Mouse (Mus musculus) heart, embryonic 10.5 days (tissue): ENCODE data around the gene Cel. TPM values are rescaled to one million over a fixed set of nuclear protein-coding genes. Genes with fewer than 3 reads are reported as not detected.

Experiments used
- DNase-seq: peaks from one replicate; pipeline ENCODE4 v3.0.0-alpha.2; 2017; ENCODE audit warnings: low spot score
- H3K27ac ChIP-seq: fragments of 300-500 bp; sonication (generic); 2 replicates; pipeline ENCODE4 v1.5.1; 2016; ENCODE audit warnings: mild to moderate bottlenecking
- H3K27me3 ChIP-seq: fragments of 300-500 bp; sonication (generic); 2 replicates; pipeline ENCODE4 v1.6.1; 2016; ENCODE audit warnings: mild to moderate bottlenecking; ENCODE audit not compliant: poor library complexity, insufficient read depth, severe bottlenecking
- H3K36me3 ChIP-seq: fragments of 300-500 bp; sonication (generic); 2 replicates; pipeline ENCODE4 v1.6.1; 2016; ENCODE audit warnings: mild to moderate bottlenecking, moderate library complexity
- H3K4me1 ChIP-seq: fragments of 300-500 bp; sonication (generic); 2 replicates; pipeline ENCODE4 v1.6.1; 2016; ENCODE audit warnings: mild to moderate bottlenecking
- H3K4me3 ChIP-seq: fragments of 300-500 bp; sonication (generic); 2 replicates; pipeline ENCODE4 v1.5.1; 2016; ENCODE audit warnings: mild to moderate bottlenecking, moderate library complexity
- H3K9me3 ChIP-seq: fragments of 300-500 bp; sonication (generic); 2 replicates; pipeline ENCODE4 v1.6.1; 2016; ENCODE audit warnings: mild to moderate bottlenecking, moderate library complexity
- WGBS: fragments of 180-500 bp; shearing (Covaris S2); methylation state at CpG from one replicate; pipeline ENCODE4 v1.1.7; 2016; 5-methylcytosine and 5-hydroxymethylcytosine counted together
- polyA plus RNA-seq: library from polyadenylated mRNA; unstranded; fragments of >200 nt; fragmentation: Nextera tagmentation; extraction: Ambion mirVana; gene quantifications from 2 replicates; pipeline ENCODE4 v1.2.1, GENCODE M21; 2016

The Cel gene
- polyA plus RNA-seq, 1 experiment from 2014 or later: not detected

DNA sequence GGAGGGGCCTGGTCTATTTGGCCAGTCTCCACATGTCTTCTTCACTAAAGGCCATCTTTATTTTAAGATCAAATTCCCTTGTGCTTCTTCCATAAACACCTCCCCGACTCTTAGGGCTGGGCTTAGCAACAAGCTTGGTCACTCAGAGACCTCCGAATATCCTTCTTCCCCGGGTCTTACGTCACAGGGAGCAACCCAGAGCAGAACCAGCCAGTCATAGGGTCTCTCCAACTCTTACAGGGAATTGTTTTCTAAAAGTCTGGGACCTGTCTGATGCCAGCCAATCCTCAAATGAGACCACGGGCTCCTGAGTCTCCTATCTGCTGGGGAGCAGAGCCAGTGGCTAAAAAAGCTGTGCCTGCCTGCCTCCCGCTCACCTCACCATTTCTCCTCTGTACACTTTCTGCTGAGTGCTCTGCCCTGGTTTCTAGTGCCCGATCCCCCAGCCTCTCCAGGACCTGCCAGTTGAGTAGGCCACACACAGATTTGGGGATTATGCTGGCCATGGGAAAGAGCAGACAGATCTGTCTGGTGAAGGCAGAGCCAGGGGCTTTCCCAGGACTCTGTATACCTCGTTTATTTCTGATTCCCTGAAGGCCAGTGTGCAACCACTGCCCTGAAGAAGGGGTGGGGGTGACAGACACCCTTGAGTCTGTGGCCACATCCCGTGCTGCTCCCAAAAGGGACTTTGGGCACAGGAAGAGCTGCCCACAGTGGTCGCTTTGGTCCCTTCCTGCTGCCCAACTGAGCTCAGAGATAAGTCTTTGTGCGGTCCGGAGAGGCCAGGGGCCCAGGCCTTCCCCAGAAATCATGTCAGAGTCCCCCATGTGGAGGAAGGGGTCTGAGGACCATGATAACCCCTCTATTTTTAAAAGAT is 35.7 kb upstream of the Cel start:
- no peaks in the 10 kb centered on the region for H3K36me3 ChIP-seq
- H3K4me1 ChIP-seq: peaks cover 53% of the 10 kb centered on the region
- WGBS: 43% methylated on average over 12 of the region's 12 CpGs
- no peak overlapping the region for H3K4me3 ChIP-seq
- peak overlapping the region; percentile 72 for H3K27ac ChIP-seq
- 0 out of 2 replicates have a peak, but pooled peaks cover 6% of the 10 kb centered on the region for H3K27me3 ChIP-seq
- H3K9me3 ChIP-seq: no peaks in the 10 kb centered on the region
- no peak for DNase-seq

DNA sequence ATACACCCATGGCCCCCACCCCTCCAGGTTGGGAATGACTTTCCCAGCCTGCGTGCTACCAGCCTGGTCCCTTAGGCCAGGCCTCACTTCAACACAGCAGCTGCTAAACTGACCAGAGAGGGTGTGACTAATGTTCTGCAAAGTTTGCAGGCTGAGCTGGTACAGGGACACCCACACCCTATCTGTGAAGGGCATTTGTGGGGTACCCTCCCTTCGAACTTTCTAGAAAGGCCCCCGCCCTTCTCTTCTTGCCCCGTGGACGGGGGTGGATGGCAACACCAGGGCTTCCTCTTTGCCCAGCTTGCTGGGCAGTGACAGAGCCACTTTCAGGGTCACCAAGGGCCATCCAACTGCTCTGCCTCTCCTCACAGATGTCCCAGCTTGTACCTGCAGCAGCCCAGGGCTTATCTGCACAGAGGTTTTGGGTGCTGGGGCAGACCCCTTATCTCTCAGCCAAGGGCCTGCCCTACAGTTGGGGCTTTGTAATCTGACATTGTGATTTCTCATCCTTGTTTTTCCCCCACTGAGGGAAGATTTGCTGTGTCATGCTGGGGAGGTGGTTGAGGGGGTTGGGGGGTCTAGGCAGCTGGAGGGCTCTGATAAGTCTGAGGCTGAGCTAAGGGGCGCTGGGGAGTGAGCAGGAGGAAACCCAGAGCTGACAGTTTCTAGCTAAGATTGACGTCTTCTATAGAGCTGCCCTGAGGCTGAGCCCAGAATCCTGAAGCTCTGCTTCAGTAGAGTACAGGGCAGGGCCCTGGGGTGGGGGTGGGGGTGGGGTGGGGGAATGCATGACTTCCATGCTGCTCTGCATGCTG is 34.7 kb upstream of the Cel start:
- H3K4me1 ChIP-seq: peaks cover 53% of the 10 kb centered on the region
- no peaks in the 10 kb centered on the region for H3K9me3 ChIP-seq
- H3K27ac ChIP-seq: peak overlapping the region; percentile 72; the same call in 1 of the 2 replicates
- WGBS: 49% methylated on average over 7 of the region's 7 CpGs
- H3K27me3 ChIP-seq: 0 out of 2 replicates have a peak, but pooled peaks cover 6% of the 10 kb centered on the region
- H3K4me3 ChIP-seq: no peak overlapping the region
- peak; percentile 92 for DNase-seq
- H3K36me3 ChIP-seq: no peaks in the 10 kb centered on the region

DNA sequence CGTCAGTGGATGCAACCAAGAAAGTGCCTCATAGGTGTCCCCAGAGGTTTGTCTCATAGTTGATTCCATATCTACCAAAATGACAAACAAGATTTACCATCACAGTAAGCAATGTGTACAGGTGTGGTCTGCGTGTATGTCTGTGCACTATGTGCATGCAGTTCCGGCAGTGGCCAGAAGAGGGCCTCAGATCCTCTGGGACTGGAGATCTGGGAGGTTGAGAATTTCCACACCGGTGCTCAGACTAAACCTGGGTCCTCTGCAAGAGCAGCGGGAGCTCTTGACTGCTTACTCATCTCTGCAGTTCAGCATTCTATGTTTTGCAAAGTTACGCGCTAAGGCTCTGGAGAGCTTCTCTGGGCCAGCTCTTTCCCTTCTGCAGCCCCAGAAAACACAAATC is 33.8 kb upstream of the Cel start:
- no peak for DNase-seq
- Histone ChIP-seq H3K27me3 (0 out of 2 replicates have a peak, but pooled peaks cover 12% of the 10 kb centered on the region), H3K27ac (no peak overlapping the region; the same call in 1 of the 2 replicates), H3K9me3 (no peaks in the 10 kb centered on the region), H3K4me3 (no peak overlapping the region), H3K36me3 (no peaks in the 10 kb centered on the region), H3K4me1 (peaks cover 45% of the 10 kb centered on the region)
- WGBS: 88% methylated on average over 7 of the region's 7 CpGs

DNA sequence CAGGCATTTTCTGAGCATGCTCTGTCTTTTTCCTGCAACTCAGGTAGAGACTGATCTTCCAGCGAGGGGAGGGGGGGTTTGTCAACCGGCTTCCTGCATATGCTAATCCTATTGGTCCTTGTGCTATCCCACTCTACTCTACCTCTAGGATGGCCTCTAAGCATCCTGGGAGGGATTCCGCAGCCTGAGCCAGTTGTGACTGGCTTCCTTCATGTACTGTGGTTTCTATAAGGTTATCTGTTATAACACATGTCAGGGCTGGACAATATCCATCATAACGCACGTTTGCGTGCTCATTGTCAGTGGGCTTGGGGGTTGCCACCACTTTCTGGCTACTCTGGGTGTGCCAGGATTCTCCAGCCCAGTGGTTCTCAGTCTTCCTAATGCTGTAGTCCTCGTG is 32.8 kb upstream of the Cel start:
- 73% methylated on average over 7 of the region's 7 CpGs for WGBS
- Histone ChIP-seq H3K4me1 (peaks cover 38% of the 10 kb centered on the region), H3K4me3 (no peak overlapping the region), H3K36me3 (no peaks in the 10 kb centered on the region), H3K27ac (no peak overlapping the region), H3K27me3 (0 out of 2 replicates have a peak, but pooled peaks cover 12% of the 10 kb centered on the region), H3K9me3 (no peaks in the 10 kb centered on the region)
- no peak for DNase-seq

DNA sequence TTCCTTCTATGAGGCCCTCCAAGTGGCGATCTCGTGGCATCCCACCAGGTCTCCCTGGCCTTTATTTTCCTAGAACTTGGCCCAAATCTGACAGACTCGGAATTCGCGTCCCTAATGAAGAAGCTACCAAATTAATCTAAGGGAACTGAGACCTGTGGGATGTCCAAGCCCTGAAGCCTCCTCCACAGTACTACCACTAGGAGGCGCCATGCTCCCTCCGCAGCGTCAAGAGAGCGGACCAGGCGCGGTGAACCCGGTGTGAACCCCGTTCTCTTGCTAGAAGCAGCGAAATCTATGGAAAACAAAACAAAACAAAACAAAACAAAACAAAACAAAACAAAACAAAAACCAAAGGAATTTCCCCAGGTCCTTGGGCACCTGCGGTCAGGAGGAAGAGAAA is 29.6 kb upstream of the Cel start:
- Histone ChIP-seq H3K9me3 (no peaks in the 10 kb centered on the region), H3K27me3 (peaks cover 18% of the 10 kb centered on the region; the same call in 1 of the 2 replicates), H3K4me1 (peaks cover 7% of the 10 kb centered on the region), H3K4me3 (no peak overlapping the region), H3K36me3 (no peaks in the 10 kb centered on the region), H3K27ac (no peak overlapping the region)
- DNase-seq: peak; percentile 88
- WGBS: 5% methylated on average over 15 of the region's 15 CpGs

DNA sequence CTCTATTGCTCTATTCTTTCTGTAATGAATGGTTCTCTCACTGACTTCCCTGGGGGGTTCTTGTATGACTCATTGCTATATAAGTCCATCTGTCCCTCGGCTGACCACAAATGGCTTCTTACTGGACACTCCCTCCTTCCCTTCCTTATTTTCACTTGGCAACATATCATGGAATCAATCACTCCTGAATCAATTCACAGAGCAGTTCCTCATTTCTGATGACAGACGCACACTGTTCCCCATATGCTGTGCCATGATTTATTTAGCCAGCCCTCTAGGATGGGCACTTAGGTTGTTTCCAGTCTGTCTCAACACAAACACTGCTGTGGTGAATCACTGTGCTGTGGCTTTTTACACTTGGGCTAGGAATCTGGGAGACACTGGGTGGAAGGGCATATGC is 28.3 kb upstream of the Cel start:
- Histone ChIP-seq H3K9me3 (no peaks in the 10 kb centered on the region), H3K4me1 (no peaks in the 10 kb centered on the region), H3K27ac (no peak overlapping the region), H3K27me3 (peaks cover 20% of the 10 kb centered on the region; the same call in 1 of the 2 replicates), H3K4me3 (no peak overlapping the region), H3K36me3 (no peaks in the 10 kb centered on the region)
- WGBS: 73% methylated on average over 2 of the region's 2 CpGs
- DNase-seq: no peak

DNA sequence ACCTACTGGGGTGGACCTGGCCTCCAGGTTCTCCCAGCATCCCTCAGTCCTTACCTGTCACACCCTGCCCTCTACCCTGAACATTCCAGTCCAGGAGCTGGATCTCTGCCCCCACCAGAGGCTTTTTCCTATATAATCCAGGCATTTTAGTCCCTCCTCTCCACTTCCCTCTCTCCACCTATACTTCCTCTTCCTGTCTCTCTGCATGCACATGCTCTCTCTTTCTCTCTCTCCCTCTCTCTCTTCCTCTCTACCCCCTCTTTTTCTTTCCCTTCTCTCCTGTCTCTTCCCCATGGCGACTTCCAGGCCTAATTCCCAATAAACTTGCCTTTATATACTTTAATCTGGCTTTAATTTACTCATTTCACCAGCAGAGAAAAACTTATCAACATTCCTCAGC is 25.4 kb upstream of the Cel start:
- 47% methylated on average over 1 of the region's 1 CpGs for WGBS
- Histone ChIP-seq H3K27me3 (peaks cover 18% of the 10 kb centered on the region; the same call in 1 of the 2 replicates), H3K9me3 (no peaks in the 10 kb centered on the region), H3K4me1 (peaks cover 2% of the 10 kb centered on the region; the same call in 1 of the 2 replicates), H3K36me3 (no peaks in the 10 kb centered on the region), H3K4me3 (no peak overlapping the region), H3K27ac (no peak overlapping the region)
- no peak for DNase-seq

DNA sequence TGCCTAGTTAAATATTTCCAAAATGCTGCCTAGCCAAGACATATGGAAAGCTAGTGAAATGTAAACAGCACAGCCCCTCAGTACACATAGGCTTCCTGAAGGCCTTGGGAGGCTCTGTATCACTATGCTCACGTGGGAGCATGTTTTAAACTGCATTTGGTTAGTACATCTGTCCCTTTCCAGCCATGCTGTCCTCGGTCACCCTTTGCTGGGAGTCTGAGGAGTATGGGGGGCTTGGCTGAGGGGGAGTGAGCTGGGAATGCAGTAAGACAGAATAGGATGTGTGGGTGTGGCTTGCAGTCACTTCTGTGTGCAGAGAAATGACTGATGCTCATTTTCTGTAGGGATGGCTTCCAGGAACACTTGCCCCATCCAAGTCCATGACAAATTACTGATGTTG is 22.5 kb upstream of the Cel start:
- Histone ChIP-seq H3K9me3 (no peaks in the 10 kb centered on the region), H3K4me1 (peaks cover 15% of the 10 kb centered on the region; the same call in 1 of the 2 replicates), H3K36me3 (peaks cover 5% of the 10 kb centered on the region), H3K27ac (no peak overlapping the region), H3K4me3 (no peak overlapping the region), H3K27me3 (peaks cover 12% of the 10 kb centered on the region; the same call in 1 of the 2 replicates)
- WGBS: 47% methylated on average over 2 of the region's 2 CpGs
- no peak for DNase-seq

DNA sequence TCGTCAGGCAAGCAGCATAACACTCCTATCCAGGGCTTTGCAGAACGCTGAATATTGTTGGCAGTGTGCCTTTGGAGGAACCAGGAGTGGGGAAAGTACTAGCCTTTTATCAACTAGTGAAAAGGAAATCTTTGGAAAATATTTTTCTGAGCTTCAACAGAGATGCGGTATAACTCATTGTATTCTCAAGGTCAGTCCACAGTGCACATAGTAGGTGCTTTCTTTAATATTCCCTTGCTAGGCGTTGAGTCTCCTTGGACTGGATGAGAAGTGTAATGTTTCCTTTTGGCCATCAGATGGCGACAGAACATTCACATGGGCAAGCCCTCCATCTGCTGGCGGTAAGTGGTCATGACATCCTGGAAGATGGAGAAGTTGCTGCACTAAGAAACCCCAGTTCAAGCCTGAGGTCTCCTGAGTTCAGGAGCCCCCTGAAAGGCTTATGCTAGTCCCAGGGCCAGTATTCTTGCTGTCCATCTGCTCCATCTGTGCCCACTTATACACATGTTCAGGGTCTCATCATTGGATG is 21.9 kb upstream of the Cel start:
- Histone ChIP-seq H3K4me3 (no peak overlapping the region), H3K9me3 (no peaks in the 10 kb centered on the region), H3K27ac (no peak overlapping the region), H3K27me3 (peaks cover 6% of the 10 kb centered on the region; the same call in 1 of the 2 replicates), H3K4me1 (peaks cover 15% of the 10 kb centered on the region; the same call in 1 of the 2 replicates), H3K36me3 (peaks cover 10% of the 10 kb centered on the region)
- 20% methylated on average over 6 of the region's 6 CpGs for WGBS
- DNase-seq: no peak

DNA sequence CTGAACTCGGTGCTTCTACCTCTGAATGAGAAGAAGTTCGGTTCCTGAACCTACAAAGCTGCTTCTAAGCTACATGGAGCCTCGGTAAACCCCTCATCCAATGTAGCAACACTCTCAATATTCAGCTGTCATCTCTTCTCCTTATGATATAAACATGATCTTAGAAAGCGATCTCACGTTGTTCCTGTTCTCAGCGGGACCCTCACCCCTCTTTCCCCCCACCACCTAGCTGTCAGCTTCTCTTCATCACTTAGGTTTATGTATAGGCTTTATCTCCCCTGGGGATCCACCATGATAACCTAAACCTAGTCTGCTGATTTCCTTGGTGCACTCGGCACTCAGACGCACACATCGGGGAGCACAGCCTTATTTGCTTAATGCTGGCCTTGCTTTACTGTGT is 20.4 kb upstream of the Cel start, which contains the start of gene Gtf3c5:
TSS of gene Gtf3c5 (minus strand) at position 101 of the 400 bp plus-strand sequence.
- no peaks in the 10 kb centered on the region for H3K9me3 ChIP-seq
- no peak for DNase-seq
- 71% methylated on average over 9 of the region's 9 CpGs for WGBS
- peaks cover 24% of the 10 kb centered on the region for H3K36me3 ChIP-seq
- peak within 1 kb of the TSS; percentile 95 for H3K27ac ChIP-seq
- H3K4me1 ChIP-seq: peaks cover 15% of the 10 kb centered on the region; the same call in 1 of the 2 replicates
- H3K27me3 ChIP-seq: 0 out of 2 replicates have a peak, but pooled peaks cover 6% of the 10 kb centered on the region
- H3K4me3 ChIP-seq: peak within 1 kb of the TSS; percentile 88

DNA sequence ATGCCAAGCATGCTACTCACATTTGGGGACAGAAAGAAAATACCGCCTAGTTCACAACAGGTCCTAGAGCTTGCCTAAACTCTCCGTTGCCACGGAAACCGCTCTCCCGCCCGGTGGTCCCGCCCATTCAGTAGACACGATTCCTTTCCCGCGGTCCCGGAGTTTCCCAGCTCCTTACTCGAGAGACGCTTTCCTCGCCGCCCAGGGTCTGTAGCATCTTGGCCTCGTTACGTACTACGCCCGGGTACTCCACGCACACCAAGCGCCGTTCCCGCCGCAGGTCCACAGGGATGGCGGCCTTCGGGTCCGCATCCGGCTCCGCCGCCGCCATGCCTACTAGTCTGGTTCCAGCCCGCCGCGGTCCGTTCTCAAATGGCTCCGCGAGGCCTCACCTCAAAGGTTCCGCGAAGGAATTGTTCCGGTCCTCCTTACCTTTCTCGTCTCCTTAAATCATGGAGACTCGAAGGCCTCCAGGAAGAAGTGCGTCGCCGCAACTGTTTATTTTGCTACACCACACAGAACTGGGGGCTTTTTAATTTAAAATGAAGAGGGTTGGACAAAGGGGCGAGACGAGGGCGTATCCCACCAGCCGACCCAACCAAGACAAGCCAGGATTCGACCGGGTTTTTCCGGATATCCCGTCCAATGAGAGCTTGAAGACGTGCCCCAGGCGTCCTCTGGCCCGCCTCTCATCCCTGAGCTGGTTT is 19.6 kb upstream of the Cel start:
- under 1% methylated on average over 56 of the region's 56 CpGs for WGBS
- peaks cover 15% of the 10 kb centered on the region; the same call in 1 of the 2 replicates for H3K4me1 ChIP-seq
- H3K27me3 ChIP-seq: 0 out of 2 replicates have a peak, but pooled peaks cover 6% of the 10 kb centered on the region
- no peaks in the 10 kb centered on the region for H3K9me3 ChIP-seq
- peak overlapping the region; percentile 88 for H3K4me3 ChIP-seq
- peaks cover 32% of the 10 kb centered on the region for H3K36me3 ChIP-seq
- DNase-seq: peak; percentile 95
- peak overlapping the region; percentile 95 for H3K27ac ChIP-seq

DNA sequence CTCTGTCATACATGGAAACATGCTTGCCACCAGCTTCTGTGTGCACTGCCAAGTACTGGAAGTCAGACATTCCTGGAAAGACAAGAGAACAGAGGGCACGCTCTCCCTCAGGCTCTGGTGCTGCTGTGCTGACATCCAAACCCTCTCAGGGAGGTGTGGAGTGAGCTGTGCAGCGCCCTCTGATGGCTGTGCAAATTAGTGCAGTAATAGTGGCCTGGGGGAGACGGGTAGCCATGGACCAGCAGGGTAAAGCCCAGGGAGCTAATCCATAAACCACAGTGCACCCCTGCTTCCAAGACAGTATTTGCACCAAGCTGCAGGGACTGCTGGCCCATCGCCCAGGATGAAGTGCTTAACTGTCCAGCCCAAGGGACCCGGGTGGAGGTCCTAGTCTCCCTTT is 14.8 kb upstream of the Cel start:
- H3K9me3 ChIP-seq: no peaks in the 10 kb centered on the region
- H3K27ac ChIP-seq: no peak overlapping the region
- H3K4me3 ChIP-seq: no peak overlapping the region
- H3K4me1 ChIP-seq: 0 out of 2 replicates have a peak, but pooled peaks cover 8% of the 10 kb centered on the region
- no peaks in the 10 kb centered on the region for H3K27me3 ChIP-seq
- 76% methylated on average over 5 of the region's 5 CpGs for WGBS
- H3K36me3 ChIP-seq: peaks cover 78% of the 10 kb centered on the region
- no peak for DNase-seq
